Mouse (Mus musculus) monocyte, adult 5-6 weeks (primary cell): Measurements from ENCODE around the gene Acvr1b. TPM values are rescaled to one million over a fixed set of nuclear protein-coding genes. Genes with fewer than 3 reads are reported as not detected.

Source experiments
- ATAC-seq: fragments of 153-309, 156-312 bp; replicated peaks from 2 replicates; pipeline ENCODE4 v1.8.0; 2017; ENCODE audit warnings: mild to moderate bottlenecking; ENCODE audit not compliant: low TSS enrichment, insufficient number of reproducible peaks, severe bottlenecking, poor library complexity, low FRiP score
- total RNA-seq: library from RNA; stranded (forward); fragments of 200-1000, 200-491, 200-594 nt; gene quantifications from 3 replicates; pipeline ENCODE4 v1.2.3, GENCODE M21; 2017

The Acvr1b gene
- 14.2 to 16.4 TPM (median 14.2 TPM) in 3 replicates for total RNA-seq

DNA sequence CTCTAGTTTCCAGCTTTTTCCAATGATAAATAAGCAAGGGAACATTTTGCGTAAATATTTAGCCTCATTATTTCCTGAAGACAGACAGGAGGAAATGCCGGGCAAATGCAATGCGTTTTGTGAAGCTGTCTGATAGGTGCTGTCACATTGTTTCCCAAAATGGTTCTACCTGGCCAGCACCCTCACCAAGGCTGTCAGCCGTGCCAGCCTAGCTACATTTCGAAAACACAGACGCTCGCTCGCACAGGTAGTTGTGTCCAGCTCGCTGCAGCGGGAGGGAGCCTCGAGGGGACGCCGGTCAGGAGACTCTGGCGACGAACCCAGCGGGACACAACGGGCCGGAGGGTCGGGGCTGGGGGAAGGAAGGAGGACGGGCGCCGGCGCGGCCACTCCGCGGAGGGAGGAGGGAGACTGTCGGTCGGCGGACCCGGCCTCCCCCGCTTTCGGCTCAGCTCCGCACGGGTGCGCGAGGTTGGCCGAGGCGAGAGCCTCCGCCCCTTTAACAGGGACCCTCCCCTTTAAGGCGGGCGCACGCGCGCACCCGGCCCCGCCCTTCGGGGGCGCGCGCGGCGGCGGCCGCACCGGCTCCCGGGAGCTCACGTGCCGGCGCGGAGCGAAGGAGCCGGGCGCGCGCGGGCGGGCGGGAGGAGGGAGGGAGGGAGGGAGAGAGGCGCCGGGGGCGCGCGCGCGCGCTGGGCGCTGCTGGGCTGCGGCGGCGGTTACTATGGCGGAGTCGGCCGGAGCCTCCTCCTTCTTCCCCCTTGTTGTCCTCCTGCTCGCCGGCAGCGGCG, at the start of gene Acvr1b:
Acvr1b (plus strand) TSS at position 647 of the 791 bp plus-strand sequence.
- ATAC-seq = peak; percentile 75

DNA sequence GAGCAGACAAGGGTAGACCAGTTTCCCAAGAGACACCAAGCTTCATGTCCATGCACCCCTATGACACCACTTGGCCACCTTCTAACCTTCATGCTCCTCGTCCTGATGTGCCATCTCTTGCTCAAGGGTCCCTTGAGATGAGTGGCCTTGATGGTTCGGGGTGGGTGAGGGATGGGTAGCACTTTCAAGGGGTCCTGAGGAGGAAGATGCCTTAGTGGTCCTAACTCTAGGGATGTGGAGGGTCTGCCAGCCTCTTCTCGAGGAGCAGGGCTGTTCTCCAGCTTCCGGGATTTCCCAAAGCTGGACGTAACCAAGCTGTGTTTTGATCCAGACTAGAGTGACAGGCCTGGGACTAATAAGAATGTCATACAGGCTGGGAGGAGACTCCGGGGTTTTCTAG, 48.3 kb upstream of the Acvr1b start:
- ATAC-seq = no peak

DNA sequence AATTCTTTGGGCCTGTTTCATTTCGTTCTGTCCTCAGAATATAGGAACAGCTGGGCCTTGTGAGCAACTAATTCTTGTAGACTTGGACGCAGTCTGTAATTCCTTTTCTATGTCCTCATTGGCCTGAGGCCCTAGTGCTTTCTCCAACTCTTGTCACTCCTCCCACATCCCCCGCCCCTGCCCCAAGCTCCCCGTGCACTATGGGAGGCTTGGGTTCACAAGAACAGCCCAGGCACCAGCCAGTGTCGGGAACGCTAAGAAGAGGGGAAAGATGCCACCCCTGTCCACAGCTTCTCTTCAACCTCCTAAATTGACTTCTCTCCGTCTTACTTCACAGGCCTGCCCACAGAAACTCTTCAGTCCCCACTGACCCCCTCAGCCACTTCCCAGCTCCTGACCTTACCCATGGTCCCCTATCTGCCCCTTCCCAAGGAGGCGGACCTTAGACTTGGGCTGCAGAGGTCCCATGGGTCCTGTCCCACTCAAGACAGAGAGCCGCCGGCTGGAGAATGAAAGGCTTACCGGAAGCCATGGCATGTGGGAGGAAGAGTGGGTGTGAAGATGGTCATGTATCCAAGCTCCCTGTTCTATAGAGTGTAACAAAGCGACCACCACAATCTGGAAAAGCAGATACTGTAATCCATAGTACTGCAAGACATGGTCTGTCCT, 46.9 kb upstream of the Acvr1b start:
- no peak for ATAC-seq

DNA sequence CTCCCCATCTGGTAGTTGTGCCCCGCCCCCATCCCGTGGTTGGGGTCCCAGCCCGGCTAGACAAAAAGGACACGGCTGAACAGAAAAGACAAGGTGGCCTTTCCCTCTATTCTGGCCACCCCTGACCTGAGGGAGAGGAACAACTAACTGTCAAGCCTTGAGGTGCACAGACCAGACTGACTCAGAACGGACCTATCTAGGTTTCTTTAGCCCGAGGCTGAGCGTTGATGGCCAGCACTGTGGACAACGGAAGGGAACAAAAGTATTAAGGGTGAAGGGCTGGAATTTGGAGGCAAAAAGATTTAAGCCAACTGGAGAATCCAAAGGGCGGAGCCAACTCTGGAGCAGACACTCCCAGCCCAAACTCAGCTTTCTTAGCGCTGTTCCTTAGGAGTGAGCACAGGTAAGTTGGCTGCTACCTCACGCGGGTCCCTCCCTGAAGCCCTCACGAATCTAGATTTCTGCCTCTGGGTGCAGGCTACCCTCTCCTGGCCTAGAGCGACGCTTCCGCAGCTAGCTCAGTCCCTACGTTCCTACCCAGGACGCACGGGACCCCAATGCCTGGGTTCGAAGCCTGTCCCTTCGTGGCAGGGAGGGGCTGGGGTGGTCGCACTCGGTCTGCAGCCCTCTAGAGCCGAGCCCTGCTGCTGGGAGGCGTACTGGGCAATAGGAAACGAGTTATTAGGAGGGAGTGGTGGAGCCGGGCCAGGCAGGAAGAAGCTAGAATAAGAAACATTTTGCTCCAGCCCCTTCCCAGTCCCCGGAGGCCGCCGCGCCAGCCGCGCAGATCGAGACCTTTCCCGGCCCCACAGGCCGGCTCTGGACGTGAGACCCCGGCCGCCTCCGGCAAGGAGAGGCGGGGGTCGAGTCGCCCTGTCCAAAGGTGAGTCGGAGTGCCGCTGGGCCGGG, 45.4 kb upstream of the Acvr1b start, which contains the start of gene Acvrl1:
Acvrl1 (plus strand) TSS at position 342 of the 909 bp plus-strand sequence.
- no peak for ATAC-seq

DNA sequence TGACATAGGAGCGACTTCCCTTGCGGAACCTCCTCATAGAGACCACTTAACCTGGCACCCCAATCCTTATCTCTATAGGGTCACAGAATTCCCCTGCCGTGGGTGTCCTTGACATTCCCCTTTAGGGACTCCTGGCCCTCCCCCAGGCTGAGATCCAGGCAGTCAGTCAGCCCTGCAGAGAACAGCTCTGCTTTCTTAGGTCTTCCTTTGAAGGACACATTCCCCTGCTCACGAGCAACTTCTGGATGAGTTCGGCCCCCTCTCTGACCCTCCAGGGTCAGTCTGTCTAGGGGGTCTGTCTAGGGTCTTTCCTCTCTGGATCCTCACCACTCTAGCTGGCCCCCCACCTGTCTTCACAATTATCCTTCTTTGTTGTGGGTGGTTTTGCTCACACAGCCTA, 44.5 kb upstream of the Acvr1b start:
- ATAC-seq = no peak

DNA sequence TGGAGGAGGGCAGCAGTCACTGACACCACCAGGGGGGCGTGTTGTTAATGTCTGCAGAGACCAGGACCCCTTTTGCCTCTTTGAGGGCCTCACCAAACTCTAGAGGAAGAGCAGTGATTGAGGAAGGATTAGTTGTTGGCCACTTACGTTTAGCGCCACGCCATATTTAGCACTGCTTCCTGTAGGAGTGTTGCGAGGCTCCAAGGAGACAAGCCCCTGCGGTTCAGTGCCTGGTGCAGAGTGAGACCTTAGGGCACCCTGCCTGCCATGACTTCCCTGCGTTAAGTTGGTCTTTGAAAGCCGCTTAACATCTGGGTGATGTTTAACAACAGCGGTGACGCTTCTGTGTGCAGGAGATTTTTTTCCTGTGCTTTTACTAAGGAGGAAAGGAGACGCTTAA, 42.4 kb upstream of the Acvr1b start:
- ATAC-seq = no peak

DNA sequence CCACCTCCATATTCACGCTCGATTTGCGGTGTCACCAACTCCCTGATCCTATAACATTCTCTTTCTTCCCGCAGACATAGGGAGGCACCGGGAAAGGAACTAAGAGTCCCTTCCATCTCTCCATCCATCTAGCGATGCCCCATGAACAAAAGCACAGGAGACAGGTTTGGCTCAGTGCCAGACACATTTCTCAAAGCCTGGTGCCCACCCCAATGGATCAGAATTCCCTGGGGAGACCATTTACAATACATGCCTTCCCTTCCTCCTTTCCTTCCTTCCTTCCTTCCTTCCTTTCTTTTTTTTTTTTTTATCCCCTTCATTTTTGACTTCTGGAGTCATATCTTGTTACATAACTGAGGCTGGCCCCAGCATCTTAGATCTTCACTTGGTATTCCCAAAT, 41.8 kb upstream of the Acvr1b start:
- ATAC-seq = no peak

DNA sequence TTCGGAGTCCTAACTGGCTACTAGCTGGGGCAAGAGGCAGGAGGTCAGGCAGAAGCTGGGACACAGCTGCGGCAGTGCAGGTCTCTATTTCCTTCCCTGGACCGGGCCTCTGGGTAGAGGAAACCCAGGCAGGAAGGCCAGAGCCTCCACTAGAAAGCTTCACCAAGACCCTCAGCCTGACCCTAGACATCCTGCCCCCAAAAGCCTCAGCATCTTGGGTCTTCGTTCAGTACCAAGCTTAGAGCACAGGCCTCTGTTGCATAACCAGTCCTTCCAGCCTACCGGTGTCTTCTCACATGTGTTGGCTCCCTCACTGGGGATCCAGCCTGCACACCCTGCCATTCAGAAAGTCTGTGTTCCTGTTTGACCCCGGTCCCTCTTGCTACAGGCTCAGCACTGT, 41.1 kb upstream of the Acvr1b start:
- ATAC-seq = no peak

DNA sequence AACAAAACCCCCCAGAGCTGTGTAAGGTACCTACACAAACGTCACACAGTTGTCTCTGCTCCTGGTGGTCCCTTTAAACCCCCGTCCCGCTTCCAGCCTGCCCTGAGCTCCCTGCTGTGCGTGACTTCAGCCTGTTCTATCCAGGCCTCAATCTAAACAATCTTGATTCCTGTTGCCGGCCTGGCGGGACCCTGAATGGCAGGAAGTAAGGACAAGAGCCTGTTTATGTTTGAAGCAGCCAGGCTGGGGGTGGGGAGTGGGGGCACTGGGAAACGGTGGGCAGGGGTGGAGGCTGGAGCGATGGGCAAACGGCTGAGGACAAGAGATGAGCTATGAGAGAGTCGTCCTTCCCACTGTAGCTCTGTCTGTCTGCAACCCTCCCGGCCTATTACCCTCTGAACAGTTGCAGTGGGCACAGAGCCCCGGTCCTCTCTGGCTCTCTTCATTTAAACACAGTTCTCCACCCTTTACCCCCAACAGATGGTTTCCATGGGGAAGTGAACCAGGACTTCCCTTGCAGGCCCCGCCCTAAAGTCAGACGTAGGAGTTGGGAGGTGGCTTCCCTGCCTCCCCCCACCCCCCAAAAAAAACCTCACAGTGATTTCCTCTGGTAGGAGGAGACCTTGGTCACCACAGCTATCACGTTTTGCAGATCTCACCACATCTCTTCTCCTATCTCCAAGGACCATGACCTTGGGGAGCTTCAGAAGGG, 39.7 kb upstream of the Acvr1b start:
- peak; percentile 54; the same call in 1 of the 2 replicates for ATAC-seq

DNA sequence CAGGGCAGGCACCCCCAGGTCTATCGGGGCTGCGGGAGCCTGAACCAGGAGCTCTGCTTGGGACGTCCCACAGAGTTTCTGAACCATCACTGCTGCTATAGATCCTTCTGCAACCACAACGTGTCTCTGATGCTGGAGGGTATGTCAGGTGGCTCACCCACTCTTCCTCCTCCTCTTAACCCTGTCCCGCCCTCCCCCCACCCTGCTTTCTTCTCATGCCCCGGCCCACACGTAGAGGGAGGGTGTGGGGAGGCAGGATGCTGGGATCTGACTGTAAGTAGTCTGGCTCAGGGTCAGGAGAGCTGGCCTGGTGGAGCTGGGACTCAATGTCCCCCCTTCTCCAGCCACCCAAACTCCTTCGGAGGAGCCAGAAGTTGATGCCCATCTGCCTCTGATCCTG, 38.5 kb upstream of the Acvr1b start:
- ATAC-seq = no peak

DNA sequence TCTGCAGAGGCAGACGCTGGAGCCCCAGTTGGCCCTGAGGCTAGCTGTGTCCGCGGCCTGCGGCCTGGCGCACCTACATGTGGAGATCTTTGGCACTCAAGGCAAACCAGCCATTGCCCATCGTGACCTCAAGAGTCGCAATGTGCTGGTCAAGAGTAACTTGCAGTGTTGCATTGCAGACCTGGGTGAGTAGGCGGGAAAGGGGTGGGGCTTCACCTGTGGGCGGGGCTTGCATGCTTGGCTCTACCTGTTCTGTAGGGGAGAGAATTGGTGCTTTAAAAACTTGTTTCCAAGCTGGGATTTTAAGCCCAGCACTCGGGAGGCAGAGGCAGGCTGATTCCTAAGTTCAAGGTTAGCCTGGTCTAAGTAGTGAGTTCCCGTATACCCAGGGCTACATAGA, 36.4 kb upstream of the Acvr1b start:
- ATAC-seq = no peak

DNA sequence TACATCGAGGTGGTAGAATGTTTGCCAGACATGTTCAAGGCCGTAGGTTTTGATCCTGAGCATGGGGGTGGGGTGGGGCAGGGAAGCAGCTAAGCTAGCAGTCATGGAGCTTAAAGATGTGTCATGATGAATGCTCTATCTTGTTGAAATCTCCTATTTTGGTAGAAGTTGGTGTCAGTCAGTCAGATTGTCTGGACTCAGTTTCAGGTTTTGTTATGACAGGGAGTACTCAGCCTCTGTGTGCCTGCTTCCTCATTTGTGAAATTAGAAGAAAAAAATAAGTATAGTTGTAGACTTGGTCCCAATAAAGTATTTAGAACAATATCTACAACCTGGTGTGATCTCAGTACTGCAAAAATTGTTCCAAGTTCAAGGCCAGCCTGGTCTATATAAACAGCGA, 35.2 kb upstream of the Acvr1b start:
- no peak for ATAC-seq

DNA sequence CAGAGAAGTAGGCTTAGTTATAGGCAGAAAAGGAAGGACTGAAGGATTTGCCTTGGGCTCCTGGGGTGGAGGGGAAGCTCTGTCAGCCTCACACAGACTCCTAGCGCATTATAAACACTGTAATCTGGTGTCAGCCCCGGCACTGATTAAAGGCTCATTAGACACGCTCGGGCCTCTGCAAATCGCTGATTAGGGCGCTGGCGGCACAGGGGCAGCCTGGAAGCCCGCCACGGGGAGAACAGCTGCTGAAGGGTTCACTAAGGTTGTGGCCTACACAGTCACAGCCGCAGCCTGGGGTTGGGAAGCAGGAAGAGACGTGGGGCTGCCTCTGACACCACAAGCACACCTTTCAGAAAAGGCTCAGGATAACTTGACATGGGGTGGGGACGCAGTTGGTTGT, 34.0 kb upstream of the Acvr1b start:
- ATAC-seq = no peak

DNA sequence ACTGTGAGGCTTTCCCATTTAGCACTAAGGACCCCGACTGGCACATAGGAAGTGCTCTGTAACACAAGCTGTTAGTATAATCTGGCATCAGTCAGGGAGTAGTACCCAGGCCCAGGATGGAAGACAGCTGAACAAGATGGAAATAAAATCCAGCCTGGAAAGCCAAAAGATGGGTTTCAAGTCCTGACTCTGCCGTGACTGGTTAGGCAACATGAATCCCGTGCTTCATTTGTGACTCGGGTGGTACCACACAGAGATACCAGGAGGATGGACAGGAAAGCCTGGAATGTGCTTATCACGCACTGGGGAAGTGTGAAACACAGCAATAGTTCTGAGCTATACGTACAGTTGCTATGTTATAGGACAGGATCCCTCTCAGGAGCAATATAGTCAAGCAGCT, 33.3 kb upstream of the Acvr1b start:
- ATAC-seq = no peak

DNA sequence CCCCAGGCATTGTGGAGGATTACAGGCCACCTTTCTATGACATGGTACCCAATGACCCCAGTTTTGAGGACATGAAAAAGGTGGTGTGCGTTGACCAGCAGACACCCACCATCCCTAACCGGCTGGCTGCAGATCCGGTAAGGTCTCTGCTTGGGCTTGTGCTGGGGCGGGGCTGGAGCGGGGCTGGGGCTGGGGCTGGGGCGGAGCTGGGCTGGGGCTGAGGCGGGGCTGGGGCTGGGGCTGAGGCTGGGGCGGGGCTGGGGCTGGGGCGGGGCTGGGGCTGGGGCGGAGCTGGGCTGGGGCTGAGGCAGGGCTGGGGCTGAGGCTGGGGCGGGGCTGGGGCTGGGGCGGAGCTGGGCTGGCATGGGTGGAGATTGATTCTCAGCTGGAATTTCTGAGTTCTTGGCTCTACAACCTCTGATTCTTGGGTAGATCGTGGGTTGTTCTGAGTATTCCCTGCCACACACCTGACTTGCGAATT, 32.8 kb upstream of the Acvr1b start:
- no peak for ATAC-seq

DNA sequence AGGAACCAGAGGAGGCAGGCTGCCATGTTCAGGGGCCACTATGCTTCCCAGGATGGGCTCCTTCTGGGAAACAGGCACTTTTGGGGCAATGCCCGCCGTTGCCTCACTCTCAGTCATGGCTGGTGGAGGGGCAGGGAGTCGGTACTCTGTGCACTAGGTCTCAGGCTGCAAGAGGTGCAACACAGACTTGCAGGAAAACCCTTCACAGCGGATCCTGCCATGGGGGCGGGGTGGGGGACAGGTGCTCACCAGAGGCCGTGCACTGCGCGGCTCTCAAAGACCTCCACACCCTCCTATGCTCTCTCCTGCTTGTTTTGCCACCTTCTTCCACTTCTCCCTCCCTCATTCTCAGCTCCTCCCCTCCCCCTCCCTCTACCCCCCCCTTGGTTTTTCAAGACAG, 31.2 kb upstream of the Acvr1b start:
- no peak for ATAC-seq

DNA sequence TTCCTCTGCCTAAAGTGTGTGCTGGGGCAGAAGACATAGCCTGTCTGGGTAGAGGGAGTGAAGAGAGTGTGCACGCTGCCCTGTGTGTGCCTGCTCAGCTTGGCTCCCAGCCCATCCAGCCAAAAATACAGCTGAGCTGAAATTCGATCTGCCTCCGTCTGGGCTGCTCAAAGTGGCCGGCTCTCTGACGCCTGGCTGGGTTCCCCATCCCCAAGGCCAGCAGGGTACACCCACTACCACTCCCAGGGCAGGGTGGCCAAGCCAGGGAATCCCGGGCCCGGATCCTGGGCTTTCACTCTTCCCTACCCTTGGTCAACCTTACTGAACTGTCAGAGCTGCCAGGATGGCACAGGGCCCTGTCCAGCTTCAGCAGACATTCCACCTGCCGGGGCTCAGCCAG, 30.4 kb upstream of the Acvr1b start:
- ATAC-seq = no peak

DNA sequence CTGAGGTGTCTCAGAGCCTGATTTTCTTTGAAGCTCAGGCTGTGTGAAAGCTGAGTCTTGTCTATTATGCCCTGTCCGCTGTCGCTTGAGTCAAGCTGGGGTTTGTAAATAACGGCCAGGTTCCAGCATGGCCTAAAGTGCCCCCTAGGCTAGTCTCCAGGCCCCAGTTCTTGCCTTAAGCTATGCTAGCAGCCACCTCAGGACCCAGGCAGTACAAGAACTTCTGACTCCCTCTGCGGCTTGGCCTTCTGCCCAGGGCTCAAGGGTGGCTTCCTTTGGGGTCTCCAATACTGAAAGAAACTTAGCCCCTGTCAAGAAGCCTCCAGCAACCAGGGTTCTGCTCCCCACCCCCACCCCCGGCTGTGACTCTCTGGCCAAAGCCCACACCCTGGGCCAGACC, 29.7 kb upstream of the Acvr1b start:
- ATAC-seq = no peak

DNA sequence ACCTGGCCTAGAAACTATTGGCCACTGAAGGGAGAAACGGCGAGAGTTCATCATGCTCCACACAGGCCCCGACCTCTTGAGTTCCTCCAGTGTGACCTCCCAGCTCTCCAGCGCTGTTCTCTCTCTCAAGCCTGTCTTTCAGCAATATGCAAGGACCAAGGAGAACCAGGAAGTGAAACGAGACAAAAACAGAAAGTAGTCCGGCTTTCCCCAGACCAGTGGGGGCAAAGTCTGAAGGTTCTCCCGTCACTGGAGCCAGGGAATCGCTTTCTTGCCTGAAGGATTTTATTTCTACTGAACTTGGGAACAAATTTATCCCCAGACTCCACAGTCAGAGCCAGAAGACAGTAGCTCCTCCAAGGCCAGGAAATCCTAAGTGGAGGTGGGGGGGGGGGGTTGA, 29.1 kb upstream of the Acvr1b start:
- no peak; the same call in 1 of the 2 replicates for ATAC-seq
